Mouse (Mus musculus) R1 (cell line): ENCODE data around the gene Ccr7.

ENCODE experiments used
- DNase-seq: peaks from one replicate; pipeline ENCODE4 v3.0.0-alpha.2; 2018; ENCODE audit warnings: low read depth, low spot score

The Ccr7 gene

GRCm38 (mm10) chr11:99137385-99137784, 17.5 kb downstream of the Ccr7 start:
- DNase-seq = no peak

- no peak for DNase-seq
These were observed 17.9 kb downstream of the Ccr7 start for GRCm38 (mm10) chr11:99136961-99137360.

- no peak for DNase-seq
These were observed 18.5 kb downstream of the Ccr7 start for GRCm38 (mm10) chr11:99136361-99136760.

GRCm38 (mm10) chr11:99135047-99135440, 19.8 kb downstream of the Ccr7 start:
- no peak for DNase-seq

- no peak for DNase-seq
These were observed 20.4 kb downstream of the Ccr7 start for GRCm38 (mm10) chr11:99134266-99135046.

- DNase-seq = no peak
These were observed 21.5 kb downstream of the Ccr7 start for GRCm38 (mm10) chr11:99133285-99133897.

- DNase-seq = peak; percentile 63
These were observed 22.7 kb downstream of the Ccr7 start for GRCm38 (mm10) chr11:99132091-99132730.

- no peak for DNase-seq
These were observed 23.4 kb downstream of the Ccr7 start for GRCm38 (mm10) chr11:99131463-99131840.

- DNase-seq = no peak
These were observed 24.0 kb downstream of the Ccr7 start for GRCm38 (mm10) chr11:99130736-99131462.

- no peak for DNase-seq
These were observed 25.6 kb downstream of the Ccr7 start for GRCm38 (mm10) chr11:99129287-99129686.

- no peak for DNase-seq
These were observed 26.8 kb downstream of the Ccr7 start for GRCm38 (mm10) chr11:99127785-99128682.

GRCm38 (mm10) chr11:99126482-99127253, 28.2 kb downstream of the Ccr7 start:
- DNase-seq = no peak

- DNase-seq = no peak
These were observed 30.2 kb downstream of the Ccr7 start for GRCm38 (mm10) chr11:99124635-99125029.

- DNase-seq = peak; percentile 73
These were observed 30.8 kb downstream of the Ccr7 start for GRCm38 (mm10) chr11:99123977-99124634.

- DNase-seq = no peak
These were observed 32.2 kb downstream of the Ccr7 start for GRCm38 (mm10) chr11:99122703-99123102.

GRCm38 (mm10) chr11:99121218-99121631, 33.7 kb downstream of the Ccr7 start:
- no peak for DNase-seq

GRCm38 (mm10) chr11:99120524-99121217, 34.2 kb downstream of the Ccr7 start:
- no peak for DNase-seq

GRCm38 (mm10) chr11:99118963-99119362, 35.9 kb downstream of the Ccr7 start:
- no peak for DNase-seq

GRCm38 (mm10) chr11:99118420-99118819, 36.5 kb downstream of the Ccr7 start:
- DNase-seq = no peak
